Mouse (Mus musculus) urinary bladder, postnatal 4 days (tissue): ENCODE measurements at regions not wholly inside any gene's neighbourhood (a gene's known extent, or its start where the extent isn't known, plus 50 kb on each side); places are given as distances from the start of the nearest gene placed in this dataset.

Experiments
- DNase-seq, 2 experiments: peaks; one replicate each; pipeline ENCODE4 v3.0.0; 2021 to 2022; ENCODE audit warnings: low spot score in 2 of 2

DNA sequence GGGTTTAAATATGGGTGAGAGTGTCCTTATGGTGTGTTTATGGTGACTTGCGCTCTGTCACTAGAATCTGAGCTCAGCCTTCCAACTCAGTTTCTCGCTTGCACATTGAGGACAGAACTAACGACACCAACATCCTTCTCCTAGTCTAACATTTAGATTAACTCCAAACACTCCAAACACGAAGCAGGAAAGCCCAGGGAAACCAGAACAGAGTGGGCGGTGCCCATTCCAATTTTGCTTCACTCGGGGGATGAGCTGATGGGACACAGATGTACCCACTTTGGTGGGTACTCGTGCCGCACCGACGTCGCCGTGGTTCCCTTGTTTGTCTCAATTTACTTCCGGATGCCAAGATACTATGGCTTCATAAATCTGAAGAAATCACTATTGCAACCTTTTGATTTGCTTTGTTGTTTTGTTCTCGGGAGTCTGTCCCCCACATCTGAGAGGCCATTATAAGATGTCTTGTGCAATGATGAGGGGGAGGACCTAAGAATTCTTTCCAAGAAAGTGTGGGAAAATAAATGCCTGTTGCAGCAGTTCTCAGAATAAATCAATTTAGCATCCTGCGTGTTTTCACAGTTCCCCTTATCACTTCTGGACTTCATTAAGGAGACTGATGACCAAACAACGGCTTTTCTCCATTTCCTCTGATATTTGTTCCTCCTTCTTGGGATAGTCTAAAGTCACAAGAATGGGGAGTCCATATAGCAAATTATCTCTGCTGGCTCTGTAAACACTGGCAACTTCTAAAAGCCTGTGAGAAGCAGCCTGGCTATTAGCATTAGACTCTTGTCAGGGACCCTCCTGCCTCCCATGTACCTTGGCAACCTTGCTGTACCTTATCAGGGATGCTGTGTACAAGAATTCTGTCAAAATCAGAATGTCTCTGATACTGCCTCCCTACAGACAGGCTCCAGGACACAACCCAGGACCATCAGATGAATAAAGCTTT lies 96.2 kb upstream of the Klf9 start:
- DNase-seq = no peak

DNA sequence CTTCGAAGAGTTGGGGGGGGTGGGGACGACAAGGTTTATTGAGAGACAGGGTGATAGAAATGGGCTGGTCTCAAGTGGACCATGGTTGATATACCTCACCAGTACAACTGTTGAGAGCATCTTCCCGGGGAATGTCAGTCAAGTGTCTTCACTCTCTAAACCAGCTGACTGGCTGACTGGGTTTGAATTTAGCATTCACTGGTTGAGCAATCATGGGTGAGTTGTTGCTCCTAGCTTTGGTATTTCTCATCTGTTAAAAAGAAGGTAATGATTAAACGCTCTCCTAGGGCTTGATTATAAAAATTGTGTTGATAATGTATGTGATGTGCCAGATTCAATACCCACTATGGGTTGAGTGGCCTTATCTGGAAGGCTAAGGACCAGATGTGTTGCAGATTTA lies 89.6 kb upstream of the Klf9 start:
- DNase-seq = no peak

DNA sequence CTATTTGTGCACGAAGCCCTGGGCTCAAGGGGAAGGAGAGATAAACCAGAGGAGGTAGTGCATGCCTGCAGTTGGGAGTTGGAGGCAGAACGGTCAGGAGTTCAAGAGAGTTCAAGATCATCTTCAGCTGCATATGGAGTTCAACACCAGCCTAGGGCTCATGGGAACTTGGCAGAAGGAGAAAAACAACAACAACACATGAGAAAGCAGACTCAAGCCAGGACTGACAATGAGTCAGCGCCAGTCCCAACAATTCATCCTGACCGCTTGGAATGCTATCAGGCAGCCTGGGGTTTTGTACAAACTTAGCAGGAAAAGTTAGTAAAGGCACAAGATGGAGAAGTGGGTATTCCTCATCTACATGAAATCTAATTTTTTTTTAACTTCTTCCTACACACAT lies 86.6 kb upstream of the Klf9 start:
- DNase-seq = no peak

DNA sequence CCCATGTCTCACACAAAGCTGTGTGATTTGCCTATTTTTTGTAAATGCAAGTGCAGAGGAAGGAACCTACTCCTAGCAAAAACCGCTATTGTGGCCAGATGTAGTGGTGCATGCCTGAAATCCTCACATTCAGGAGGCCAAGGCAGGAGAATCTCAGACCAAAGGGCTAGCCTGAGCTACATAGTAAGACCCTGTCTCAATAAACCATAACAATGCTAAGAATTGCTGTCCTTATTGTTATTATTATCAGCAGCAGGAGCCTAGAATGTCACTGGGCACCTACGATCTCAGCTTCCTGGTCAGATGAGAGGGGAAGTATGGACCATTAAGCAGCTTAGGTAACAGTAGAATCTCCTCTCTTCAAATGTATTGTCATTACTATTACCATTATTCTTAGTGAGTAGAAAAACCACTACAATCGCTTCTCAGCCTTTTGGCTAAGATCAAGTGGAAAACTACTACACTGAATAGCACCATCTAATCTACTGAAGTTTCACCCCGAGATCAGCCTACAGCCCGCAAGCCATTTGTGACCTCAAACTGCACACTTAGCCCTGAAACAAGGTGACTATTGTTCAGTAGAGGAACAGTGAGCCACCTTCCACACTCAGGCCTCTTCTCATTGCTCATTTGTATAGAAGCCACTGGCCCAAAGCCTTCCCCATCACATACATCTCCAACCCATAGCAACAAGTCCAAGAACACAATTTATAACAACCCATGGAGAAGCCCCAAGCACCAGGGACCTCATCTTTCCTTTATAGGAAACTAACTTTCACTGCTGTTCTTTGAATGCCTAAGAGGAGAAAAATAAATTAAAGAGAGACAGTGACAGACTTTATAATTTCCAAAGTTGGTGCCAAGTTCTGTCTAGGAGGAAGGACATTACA lies 84.9 kb upstream of the Klf9 start:
- no peak for DNase-seq

DNA sequence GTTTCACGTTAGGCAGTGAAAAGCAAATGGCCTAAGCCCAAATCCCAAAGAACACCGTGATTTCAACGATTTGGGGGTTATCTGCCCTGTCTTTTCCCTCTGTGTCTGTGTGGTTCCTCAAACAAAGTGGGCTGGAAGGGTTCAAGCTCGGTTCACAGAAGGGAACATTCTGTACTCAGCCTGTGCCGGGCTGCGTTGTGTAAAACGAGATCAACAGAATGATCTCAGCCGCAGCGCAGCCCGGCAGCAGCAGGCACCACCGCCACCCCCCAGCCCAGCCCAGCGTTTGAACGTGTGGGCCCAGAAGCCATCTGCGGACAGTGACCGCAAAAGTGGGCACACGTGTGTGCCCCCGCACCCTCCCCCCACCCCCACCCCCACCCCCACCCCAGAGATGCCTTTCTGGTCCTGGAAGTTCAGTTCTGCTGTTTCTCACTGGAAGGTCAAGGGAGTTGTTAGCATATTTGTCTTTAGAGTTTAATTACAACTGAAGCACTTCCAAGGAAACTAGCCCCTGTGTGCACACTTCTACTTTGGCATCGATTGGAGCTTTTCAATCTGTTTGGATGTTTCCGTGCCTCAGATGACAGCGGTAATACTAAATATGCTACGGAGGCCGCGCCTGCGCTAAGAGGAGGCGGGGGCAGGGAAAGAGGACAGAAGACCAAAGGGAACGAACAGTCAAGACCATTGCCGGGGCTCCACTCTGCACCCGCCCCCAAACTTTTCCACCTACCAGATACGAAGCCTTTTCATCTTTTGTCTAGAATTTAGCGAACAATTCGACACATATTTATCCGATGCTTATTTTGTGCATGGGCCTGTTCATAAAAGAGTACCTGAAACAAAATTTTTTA lies 83.9 kb upstream of the Klf9 start:
- DNase-seq = peak; percentile 73 to 77

DNA sequence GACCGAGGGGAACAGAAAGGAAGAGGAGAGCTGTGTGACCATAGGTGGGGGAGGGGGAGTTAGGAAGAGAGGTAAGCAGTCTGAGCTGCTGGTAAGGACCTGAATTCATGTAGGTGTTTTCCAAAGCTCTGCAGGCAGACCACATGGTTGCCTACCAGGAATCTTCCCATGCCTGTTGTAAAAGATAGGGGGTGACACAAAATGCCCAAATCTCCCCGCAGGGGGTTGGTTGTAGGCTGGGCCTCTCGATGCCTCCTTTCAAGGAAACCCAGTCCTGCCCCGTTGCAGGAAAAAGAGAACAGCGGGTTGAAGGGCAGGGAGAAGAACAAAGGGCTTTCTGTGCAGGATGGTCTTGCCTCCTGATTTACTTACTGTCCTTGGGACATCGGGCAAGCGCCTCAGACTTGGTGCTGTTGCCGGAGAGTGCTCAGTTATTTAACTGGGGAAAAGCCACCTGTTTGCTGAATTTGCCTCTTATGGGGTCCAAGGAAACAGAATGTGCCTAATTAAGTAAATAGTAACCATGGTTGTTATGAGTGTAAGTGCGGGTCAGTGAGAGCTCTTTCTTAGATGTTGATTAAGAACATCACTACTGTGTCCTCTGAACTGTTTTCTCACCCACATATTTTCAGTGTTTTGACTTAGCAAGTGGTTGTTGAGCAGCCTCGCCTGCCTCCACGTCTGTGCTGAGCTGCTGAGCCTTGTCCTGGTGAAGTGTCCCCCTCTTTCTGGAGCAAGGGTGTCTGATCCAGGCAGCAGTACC lies 83.1 kb upstream of the Klf9 start:
- peak in 1 of 2 experiments; percentile 19 for DNase-seq

DNA sequence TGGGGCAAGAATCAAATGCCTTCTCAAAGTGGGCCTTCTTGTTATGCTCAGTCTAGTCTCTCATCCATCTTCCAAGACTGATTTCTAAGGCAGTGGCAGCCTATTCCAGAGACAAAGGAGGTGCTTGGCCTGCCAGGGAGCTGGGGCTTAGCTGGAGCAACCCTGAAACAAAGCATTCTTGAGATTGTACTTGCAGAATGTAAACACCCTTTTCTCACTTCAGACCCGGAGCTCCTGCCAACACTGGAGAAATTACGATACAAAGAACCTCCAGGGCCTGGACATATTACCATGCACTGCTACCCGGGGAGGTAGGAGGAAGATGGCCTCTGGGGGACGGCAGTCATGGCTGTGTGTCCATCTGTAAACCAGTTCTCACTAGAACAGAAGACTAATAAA lies 82.5 kb upstream of the Klf9 start:
- no peak for DNase-seq

DNA sequence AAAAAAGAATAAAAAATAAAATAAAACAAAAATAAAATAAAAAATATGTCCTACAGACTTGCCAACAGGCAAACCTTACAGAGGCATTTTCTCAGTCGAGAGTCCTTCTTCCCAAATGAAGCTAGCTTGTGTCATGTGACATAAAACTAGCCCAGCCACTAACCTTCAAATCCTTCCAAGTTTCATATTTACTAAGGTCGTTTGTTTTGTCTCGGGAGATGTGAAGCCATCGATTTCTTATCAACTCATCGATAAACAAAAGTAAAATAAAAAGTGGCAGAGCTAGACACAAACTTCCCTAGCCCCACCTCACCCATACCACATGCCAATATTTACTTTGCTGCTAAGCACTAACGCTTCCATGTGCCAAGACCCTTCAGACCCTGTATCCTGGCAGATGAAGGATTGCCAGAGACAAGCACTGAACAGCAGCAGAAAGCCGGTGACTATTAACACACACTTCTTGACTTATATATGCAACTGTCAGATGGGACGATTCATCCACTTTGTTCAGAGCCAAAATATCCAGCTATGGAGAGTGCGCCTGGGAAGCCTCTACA lies 79.9 kb upstream of the Klf9 start:
- no peak for DNase-seq

DNA sequence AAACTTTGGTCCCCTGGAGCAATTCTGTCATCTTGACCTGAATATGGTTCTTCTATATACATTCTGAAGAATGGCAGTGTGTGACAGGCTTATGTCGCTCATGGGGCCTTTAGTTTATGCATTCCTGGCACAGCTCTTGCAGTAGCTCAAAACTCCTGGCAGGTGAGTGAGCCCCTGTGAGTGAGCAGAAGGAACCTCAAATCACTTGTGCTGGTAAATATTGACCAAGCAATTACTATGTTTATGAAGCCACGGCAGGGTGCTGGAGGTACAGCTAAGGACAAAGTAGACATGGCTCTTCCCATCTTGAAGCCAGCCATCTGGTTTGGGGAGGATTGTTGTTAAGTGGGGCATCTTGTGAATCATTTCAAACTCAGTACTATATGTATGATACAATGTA lies 79.1 kb upstream of the Klf9 start:
- no peak for DNase-seq

DNA sequence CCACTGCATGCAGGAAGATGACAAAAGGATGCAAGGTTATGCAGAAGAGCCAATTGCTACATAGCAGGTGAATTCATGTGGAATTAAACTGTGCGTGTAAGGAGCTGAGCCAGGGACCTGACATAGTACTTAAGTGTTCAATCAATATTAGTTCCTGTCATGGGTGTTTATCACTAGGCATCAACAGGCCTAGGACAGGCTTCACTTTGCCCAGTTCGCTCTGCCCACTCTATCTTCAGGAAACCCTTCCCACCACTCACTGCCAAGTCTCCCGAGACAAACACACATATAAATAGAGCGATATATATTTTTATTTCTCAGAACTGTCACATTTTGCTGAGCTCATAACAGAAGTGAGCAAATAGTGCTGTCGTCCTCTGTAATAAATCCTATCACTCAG lies 78.2 kb upstream of the Klf9 start:
- DNase-seq = no peak

DNA sequence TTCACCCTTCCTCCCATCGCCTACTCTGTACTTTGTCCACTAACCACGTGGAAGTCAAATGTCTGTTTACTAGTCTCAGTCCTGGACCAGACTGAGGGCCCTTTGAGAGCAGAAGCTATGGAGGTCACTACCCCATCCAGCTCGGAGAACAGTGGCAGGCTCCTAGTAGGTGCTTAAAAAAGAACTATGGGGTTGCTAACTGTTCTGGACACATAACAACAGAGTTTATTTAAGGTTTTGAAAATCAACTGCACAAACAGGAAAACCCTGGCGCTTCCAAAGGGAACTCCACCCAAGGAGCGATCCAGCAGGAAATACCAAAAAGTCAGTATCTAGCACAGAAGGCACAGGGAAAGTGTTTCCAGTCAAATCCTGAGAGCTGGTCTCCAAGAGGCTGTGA lies 75.5 kb upstream of the Klf9 start:
- DNase-seq = no peak

DNA sequence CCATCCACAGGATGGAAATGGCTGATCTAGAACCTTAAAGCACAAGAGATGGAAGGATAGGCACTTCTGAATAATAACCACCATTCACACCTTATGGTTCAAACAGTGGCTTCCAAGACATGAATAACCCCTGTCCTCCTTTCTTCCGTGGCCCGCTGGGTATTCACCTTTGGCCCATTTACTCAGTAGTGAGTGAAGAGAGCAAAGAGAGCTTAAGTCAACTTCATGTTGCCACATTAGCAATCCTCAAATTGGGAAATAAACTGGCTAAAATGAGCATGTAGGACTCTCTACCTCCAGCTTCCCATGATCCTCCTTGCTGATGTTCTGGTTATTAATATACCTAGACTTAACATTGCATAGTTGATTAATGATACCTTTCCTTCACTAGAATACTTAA lies 74.3 kb upstream of the Klf9 start:
- DNase-seq = no peak

DNA sequence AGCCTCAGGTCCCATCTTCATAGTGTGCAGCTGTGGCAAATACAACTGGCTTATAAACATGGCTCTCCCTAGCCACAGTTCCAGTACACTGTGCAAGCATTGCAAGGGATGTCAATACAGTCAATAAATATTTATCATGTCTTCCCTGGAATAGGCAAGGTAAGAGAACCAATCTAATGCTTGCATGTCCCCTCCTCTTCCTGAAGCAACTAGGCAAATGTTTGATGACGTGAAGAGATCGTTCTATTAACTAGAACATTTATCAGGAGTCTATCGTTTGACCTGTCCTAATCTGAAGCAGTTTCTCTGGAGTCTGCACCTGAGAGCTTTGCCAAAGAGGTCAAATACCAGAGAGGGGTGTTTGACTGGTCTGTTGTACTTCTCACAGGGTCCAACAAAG lies 72.4 kb upstream of the Klf9 start:
- DNase-seq = no peak

DNA sequence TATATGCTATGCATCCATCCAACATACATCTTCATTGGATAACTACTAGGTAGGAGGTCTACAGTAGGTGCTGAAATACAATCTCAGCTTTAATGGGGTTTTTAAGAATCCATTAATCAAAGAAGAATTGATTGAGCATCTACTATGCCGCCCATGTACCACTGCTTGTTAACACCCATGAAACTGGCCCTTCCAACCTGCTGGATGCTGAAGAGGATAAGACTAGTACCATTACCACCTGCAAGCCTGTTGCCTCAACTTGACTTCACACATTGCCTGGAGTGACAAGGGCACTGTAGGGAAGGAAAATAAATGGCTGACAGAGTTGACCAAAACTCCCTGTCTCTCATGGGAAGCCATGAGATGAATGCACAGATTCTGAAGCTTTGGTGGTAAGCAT lies 71.4 kb upstream of the Klf9 start:
- DNase-seq = no peak

DNA sequence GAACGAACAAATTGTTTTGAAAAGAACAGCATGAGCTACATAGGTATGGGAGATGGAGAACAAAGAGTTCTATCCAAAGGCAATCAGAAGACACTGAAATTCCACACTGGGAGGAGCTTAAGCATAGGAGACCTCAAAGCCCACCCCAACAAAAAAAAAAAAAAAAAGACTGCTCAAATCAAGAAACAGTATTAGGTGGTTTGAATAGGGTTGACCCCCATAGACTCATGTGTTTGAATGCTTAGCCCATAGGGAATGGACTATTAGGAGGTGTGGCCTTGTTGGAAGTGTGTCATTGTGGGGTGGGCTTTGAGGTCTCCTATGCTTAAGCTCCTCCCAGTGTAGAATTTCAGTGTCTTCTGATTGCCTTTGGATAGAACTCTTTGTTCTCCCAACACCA lies 70.0 kb upstream of the Klf9 start:
- no peak for DNase-seq

DNA sequence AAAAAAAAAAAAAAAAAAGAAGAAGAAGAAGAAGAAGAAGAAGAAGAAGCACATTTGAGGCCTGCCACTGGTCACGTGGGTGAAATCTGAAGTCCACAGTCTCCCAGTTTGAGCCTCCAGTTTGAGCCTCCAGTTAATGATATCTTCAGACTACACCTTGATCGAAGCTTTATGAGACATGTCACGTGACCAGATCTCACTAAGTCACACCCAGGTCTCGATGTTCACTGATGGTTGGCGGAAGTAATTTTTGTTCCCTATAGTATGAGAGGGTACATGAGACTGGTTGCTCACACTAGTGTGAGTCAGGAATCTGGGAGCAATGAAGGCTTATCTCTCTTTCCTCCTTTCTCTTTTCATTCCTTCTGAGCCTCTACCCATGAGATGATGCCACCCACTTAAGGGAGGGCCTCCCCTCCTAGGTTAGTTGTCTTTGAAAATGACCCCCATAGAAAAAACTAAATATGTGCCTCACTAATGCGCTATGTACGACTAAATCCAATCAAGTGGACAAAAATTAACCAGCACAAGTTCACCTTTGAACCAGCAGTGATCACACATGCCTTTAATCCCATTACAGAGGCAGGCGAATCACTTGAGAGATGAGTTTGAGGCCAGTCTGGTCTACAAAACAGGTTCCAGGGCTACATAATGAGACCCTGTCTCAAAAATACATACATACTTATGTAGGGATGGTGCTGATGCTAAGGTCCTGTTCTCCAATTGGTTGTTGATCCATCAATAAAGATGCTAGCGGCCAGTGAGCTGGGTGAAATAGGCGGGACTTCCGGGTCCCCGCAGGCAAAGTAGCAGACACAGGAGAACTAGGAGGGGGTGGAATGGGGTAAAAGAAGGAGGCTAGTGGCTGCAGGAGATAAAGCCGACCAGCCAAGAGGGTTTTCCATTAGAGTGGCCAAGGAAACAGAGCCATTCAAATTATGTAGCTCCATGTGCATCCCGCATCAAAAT lies 66.1 kb upstream of the Klf9 start:
- no peak for DNase-seq

DNA sequence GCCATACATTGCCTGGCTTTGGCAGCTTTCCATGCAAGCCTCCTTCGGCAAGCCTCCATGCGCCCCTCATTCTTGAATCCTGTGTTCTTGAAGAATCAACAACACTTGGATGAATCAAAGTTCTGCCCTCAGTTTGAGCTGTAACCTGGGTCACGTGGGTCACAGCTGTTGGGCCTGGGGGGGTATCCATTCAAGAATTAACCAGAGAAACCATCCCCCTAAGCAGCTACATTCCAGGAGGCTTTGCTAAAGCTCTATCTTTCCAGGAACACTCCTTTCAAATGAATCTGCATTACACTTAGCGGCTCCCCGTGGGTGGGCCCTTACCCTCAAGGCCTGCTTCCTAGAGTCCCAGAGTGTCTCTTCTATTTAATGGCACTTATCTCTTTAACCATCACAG lies 65.2 kb upstream of the Klf9 start:
- DNase-seq = no peak

DNA sequence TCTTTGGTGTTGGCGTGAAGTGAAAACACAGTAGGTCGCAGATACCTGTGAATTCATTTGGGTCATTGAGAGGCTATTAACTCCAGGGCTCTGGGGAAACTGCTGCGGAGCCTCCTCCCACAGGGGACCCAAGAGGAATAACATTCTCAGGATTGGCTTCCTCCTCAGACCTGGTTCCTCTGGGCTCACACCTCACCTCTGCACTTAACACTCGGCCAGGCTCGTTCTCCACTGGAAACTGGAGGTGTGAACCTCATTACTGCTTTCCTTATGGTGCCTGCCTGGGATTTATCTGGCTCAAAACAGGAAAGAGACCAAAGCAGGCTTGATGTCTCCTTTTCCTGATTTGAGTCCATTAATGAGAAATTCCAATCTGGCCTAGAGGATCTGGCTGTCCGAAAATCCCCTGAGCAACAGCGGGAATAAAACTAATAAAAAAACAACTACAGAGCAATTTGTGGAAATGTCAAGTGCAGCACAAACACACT lies 55.8 kb upstream of the Klf9 start:
- DNase-seq = no peak

DNA sequence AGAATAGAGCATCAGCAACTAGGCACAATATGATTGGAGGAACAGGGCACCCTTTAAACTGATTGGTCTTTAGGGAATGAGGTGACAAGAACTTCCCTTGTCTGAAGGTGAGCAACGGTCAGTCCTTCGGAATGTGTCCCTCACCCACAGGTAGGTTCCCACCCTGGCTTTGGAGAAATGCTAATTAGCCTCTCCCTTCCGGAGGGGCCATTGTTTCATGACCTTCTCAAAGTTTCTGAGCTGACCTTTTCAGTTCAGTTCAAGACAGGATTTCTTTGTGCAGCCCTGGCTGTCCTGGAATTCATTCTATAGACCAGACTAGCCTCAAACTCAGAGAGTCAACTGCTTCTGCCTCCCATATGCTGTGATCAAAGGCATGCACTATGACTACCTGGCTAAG lies 53.5 kb upstream of the Klf9 start:
- DNase-seq = no peak
